Mouse (Mus musculus) adrenal gland, adult 8-10 months (tissue): Measurements from ENCODE around the gene Rere. TPM values are rescaled to one million over a fixed set of nuclear protein-coding genes. Genes with fewer than 3 reads are reported as not detected.
A peak's percentile ranks its signal among the peaks of the same experiment; 100 is the strongest.
"Not testable (repeated sequence)": the region's sequence is repeated elsewhere in the genome, so short reads cannot be mapped to it uniquely, and the experiment has no call there.

Experiments
- DNase-seq: peaks from one replicate; pipeline ENCODE4 v3.0.0; 2022
- total RNA-seq, 4 experiments: library from RNA; stranded (reverse); gene quantifications; 2 replicates each; pipeline ENCODE4 v1.2.4; 2022

Rere gene
- total RNA-seq, 4 experiments from 2014 or later, result 108 to 187 (median 139) TPM

DNA sequence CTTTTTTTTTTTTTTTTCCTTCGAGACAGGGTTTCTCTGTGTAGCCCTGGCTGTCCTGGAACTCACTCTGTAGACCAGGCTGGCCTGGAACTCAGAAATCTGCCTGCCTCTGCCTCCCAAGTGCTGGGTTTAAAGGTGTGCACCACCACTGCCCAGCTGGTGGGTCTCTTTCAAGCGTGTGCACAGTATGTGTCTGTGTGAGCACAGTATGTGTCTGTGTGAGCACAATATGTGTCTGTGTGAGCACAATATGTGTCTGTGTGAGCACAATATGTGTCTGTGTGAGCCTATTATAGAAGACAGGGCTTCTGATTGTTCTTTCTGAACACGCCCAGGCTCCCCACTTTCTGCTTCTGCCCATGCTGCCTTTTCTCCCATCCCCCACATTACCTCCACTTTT is 275.8 kb downstream of the Rere start:
- not testable (repeated sequence) for DNase-seq

DNA sequence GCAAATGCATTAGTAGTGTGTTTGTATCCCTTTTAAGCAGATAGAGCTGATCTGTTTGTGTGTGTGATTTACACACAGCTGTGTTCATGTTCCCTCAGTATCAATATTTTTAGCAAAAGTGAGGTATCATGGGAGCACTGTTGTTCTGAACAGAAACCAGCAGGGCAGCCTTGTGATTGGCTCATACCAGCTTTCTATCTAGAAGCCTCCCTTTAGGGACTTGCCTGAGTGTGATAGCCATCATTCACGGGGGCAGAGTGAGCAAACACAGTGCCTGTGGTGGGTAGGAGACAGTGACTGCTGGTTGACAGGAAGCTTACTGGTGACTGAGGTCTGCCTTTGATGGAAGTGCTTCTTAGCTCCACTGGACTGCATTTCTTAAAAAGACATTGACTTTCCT is 276.5 kb downstream of the Rere start:
- no peak for DNase-seq

DNA sequence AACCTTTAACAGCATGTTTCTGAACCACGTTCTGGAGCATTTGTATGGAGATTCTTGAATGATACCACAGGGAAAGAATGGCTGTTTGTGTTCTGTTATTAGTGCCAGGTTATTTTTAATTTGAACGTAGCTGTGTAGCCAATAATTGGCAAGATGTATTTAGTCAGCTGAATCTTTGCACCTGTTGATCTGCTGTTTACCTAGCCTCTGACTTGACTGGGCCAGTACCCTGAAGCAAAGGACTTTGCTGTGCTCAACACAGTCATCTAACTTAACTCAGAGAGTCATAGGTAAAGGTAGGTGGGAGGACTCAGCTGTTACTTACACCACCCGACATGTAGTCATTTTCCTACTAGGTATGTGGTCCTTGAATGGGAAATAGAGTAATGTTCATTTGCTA is 278.1 kb downstream of the Rere start:
- DNase-seq, result no peak

DNA sequence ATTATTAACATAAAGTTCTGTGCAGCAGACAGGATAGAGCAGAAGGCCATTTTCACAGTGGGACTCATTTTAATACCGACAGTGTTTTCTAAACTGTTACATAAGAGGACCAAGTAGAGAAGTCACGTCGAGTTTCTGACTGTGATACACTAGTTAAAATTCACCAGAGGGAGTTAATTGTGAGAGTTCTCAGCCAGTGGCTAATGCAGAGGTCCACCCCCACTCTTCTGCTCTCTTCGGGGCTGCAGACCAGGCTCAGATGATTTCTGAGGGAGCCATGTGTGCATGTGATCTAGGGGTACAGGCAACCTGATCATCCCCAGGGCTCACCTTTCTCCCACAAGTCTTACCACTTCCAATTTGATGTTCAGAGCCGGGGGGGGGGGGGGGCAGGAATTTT is 281.8 kb downstream of the Rere start:
- DNase-seq, result no peak

- DNase-seq, result no peak
Measured at GRCm38 (mm10) chr4:150566193-150566592, 284.7 kb downstream of the Rere start.

GRCm38 (mm10) chr4:150568318-150569134 is 287.1 kb downstream of the Rere start:
- no peak for DNase-seq

GRCm38 (mm10) chr4:150569135-150569833 is 287.8 kb downstream of the Rere start:
- DNase-seq, result peak; percentile 71

DNA sequence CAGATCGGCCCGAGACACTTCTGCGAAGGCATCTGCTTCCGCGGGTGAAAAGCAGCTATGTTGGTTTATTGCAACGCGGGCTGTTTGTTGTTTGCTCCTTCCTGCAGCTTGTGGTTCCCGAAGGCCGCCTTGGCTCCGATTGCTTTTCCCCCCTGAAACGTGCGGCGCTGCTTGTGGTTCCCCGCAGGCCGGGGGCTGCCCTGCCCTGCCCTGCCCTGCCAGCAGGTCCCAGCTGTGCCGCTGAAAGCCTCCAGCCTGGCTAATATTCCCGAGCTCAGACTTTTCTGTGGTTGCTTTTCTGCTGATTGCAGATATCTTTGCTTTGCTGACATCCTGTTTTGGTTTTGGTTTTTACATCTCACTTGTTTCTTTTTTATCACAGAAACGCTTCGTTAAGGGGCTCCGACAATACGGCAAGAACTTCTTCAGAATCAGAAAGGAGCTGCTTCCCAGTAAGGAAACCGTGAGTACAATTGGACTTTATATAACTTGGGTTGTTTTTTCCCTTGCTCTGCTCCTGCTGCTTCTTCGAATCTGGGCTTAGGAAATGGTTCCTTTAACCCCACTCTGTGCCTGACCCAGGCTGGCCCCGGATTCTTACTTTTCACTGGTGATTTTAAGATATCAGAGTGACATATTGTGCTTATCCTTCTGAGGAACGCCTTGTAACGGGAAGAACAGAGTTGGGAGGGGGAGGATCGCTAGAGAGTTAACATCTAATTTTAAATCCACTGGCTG is 288.6 kb downstream of the Rere start:
- DNase-seq, result no peak

DNA sequence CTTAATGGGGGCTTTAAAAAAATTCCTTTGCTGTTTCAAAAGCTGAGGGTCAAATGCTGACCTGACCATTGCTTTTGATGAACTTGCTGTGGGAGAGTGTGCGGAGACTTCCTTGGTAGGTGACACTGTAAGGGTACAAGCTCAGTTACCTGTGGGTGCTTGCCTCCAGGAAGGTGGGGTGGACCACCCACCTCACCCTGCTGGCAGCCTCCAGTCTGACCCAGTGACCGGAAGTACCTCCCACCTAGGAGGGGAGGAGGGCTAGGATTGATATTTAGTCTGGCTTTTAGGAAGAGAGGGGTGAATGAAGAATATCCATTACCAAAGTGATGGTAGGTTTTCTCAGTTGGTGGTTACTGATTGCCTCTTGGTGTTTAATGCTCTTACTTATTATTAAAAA is 289.3 kb downstream of the Rere start:
- no peak for DNase-seq

DNA sequence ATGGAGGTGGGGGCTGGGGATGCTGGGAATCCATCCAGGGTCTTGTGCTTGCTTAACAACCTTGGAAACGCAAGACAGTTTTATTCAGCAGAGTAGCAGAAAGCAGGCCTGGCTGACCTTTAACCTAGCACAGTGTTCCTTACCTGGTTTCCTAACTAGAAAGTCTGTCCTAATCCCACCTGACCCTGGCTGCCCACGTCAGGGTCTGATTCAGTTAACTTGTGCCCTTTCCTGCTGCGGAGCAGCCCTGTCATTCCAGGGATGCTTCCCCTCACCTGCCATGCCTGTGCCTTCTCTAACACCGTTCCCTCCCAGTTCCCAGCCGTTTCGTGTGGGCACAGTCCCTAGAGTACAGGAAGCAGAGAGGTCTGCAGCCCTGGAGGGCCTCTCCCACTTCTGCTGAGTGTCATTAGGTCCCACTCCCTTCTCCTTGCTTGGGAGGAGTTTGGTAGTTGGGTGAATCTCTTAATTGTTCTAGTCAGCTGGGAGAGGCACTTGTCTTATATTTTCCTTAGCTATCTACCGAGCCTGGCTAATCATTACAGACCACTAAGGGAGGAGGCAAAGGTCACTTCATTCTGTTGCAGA is 290.8 kb downstream of the Rere start:
- DNase-seq, result no peak

GRCm38 (mm10) chr4:150572938-150573337 is 291.5 kb downstream of the Rere start:
- no peak for DNase-seq

DNA sequence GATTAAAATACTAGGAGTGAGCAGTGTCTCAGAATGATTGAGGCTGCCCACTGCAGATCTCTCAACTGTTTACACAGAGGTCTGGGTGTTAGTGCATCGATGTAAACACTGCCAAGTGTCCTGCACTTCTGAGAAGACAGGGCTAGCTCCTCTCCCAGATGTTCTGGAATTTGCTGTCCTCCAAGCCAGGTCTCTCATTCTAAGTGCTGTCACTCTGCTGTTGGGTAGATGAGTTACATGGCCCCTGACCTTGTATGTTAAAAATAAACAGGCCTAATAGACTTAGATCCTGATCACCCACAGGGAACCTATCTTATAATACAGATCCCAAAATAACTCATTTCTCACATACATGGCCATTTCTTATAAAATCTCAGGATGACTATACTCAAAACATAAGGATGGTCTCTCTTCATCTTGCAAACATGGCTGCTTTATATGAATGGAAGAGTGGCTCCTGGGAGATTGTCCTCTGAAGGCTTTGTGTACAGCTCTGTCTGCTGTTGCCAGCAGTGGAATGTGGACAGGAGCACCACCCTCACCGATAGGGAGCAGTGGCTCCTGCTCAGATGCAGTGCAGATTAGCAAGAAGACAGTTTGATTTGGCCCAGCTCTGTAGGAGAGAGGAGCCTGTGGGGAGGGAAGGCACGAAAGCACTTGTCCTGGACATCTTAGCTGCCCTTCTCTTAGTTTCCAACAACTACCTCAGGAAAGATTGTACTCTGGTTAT is 294.1 kb downstream of the Rere start:
- DNase-seq, result no peak

- DNase-seq, result no peak
Measured at GRCm38 (mm10) chr4:150576339-150576738, 294.9 kb downstream of the Rere start.

GRCm38 (mm10) chr4:150578021-150578420 is 296.6 kb downstream of the Rere start:
- DNase-seq, result no peak

DNA sequence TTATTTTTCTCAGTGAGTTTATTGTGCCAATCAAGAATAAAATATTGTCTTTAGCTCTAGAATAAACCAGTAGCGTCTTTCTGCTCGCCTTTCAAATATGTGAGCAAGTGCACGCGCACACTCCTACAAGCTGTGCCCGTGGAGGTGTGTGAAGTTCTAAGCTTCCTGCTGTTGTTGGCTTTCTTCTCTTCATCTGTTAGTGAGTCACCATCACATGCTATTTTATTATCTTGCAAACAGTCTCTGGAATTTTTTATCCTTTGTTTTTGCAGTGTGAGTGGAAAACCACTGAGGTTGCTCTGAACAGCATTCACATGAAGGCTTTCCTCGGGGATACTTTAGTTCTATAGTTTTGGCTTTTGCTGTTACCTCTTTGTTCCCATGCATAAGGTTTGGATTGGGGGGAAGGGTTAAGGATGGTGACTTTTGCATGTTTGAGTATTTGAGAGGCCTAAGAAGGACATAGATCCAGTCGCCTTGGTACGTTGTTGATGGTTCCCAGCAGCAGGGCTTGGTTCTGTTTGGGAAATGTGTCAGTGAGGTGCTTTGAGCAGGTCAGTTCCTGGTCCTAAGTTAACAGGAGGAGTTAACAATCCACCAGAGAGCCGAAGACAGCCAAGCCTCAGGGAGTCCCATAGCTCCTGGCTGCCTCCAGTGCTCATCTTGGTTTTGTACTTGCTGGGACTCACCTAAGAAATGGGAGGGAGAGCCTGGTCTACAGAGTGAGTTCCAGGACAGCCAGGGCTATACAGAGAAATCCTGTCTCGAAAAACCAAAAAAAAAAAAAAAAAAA is 300.7 kb downstream of the Rere start:
- no peak for DNase-seq

DNA sequence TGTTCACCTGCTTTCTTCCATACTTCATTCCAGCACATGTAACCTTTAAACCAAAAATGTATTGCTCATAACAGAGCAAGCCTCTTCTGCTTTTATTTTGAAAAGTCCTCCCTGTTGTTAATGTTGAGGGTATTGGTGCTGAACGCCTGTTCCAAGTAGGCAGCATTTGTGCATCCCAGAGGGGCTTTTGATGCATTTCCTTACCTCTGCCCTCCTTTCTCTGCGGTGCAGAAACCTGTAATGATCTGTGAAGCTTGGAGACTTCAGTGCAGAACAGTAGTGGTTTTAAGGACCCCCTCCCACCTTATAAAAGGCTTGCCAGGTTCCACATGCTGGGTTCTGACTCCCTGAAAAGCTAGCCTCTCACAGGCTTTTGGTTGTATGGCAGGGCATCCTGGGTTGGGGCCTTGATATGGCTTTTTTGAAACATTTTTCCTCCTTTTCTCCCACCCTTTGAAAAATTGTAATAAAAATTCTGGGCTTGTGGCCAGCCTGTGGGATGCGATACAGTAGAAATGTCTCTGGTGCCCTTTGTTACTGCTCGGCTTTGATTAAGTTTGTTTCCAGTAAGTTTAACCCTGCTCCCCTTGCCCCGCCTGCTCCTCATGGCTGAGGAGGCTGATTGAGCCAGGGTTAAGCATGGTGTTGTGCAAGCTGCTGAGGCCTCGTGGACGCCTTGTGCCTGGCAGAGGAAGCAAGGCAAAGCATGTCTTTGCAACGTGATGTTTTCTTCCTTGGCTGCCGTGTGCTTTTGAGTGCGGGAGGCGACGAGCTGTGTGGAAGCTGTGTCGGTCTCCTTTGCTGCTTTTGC is 301.7 kb downstream of the Rere start:
- DNase-seq, result peak; percentile 92

- no peak for DNase-seq
Measured at GRCm38 (mm10) chr4:150583777-150584135, 302.3 kb downstream of the Rere start.

DNA sequence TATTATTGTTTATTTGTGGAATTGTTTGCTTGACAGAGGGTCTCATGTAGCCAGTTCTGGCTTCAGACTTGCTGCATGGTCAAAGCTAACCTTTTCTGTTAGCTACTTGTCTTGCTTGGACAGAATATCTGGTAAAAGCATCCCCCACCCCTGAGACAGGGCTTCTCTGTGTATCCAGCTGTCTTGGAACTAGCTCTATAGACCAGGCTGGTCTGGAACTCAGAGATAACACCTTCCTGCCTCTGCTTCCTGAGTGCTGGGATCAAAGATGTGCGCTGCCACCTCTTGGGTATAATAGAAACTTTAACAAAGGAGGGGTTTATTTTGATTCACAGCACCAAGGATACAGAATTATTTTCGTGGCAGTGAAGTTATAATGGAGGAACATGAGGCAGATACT is 304.4 kb downstream of the Rere start:
- no peak for DNase-seq

DNA sequence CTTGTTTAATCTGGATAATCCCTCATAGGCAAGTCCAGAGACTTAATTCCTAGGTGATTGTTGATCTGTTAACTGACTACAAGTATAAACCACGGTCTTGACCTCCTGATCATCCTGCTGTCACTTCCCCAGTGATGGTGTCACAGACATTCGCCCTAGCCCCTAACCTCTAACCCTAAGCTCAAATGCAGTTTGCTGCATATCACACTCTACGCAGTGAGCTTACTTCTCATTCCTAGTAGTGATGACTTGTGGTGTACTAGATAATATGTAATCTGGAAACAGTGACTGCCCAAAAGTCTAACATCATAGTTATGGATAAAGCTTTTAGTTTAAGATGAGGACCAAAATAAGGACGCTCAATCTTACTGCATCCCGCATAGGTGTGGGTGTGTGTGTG is 304.8 kb downstream of the Rere start:
- no peak for DNase-seq

- DNase-seq, result no peak
Measured at GRCm38 (mm10) chr4:150587597-150588299, 306.3 kb downstream of the Rere start.
